In genomic region chr7:48859362-48859761, GRCm38 (mm10) we compare ENCODE assay signal across 30 mouse cellular contexts. TPM values are rescaled to one million over a fixed set of nuclear protein-coding genes. Genes with fewer than 3 reads are reported as not detected.
DNase-seq lines count a peak whose midpoint lies in the region; ATAC-seq and TF ChIP-seq lines count a peak whose summit lies in the region.
"Had no signal": no experiment of that assay in that cellular context is flagged by ENCODE, and none has a peak within 500 bp of the region (broad histone marks: within the 10 kb centered on the region; RNA-seq: fewer than 3 reads in every experiment).

No protein-coding gene starts in this region.

- H3K36me3 ChIP-seq in hindbrain, postnatal 0 days (ENCODE audit: insufficient read depth, low read length) = no peaks in the 10 kb centered on the region
- H3K36me3 ChIP-seq: embryonic facial prominence, embryonic 12.5 days; embryonic facial prominence, embryonic 15.5 days; forebrain, embryonic 15.5 days; heart, embryonic 10.5 days; hindbrain, embryonic 12.5 days; hindbrain, embryonic 15.5 days; intestine, embryonic 15.5 days had no signal

- no peak overlapping the region for H3K4me2 ChIP-seq in hindbrain, postnatal 0 days (ENCODE audit: low read depth, low read length)
- H3K4me2 ChIP-seq: embryonic facial prominence, embryonic 12.5 days; embryonic facial prominence, embryonic 15.5 days; forebrain, embryonic 12.5 days; forebrain, embryonic 15.5 days; heart, embryonic 13.5 days; hindbrain, embryonic 12.5 days; hindbrain, embryonic 15.5 days; intestine, embryonic 15.5 days had no signal

- H3K9ac ChIP-seq in hindbrain, postnatal 0 days (replicated peaks; ENCODE audit: low read length) = no peak overlapping the region
- H3K9ac ChIP-seq: embryonic facial prominence, embryonic 12.5 days; embryonic facial prominence, embryonic 15.5 days; forebrain, embryonic 12.5 days; forebrain, embryonic 15.5 days; heart, embryonic 13.5 days; hindbrain, embryonic 12.5 days; hindbrain, embryonic 15.5 days; intestine, embryonic 15.5 days had no signal

- TF ChIP-seq CTCF in hindbrain, postnatal 0 days (IDR thresholded peaks at IDR 0.05; ENCODE audit: low read depth) = no peak

- H3K4me1 ChIP-seq in hindbrain, postnatal 0 days (ENCODE audit: insufficient read depth, low read length) = no peaks in the 10 kb centered on the region
- H3K4me1 ChIP-seq: embryonic facial prominence, embryonic 12.5 days; embryonic facial prominence, embryonic 15.5 days; forebrain, embryonic 12.5 days; forebrain, embryonic 15.5 days; hindbrain, embryonic 12.5 days; hindbrain, embryonic 15.5 days; intestine, embryonic 15.5 days had no signal

- ATAC-seq in hematopoietic stem cell, adult 5-6 weeks (replicated peaks in 1 of 2; ENCODE audit: insufficient read depth in 1 of 2, low FRiP score in 2 of 2, low TSS enrichment in 1 of 2, low read depth in 1 of 2, poor library complexity in 2 of 2, severe bottlenecking in 2 of 2) = peak; percentile 50 to 63
- peak; percentile 56 for ATAC-seq in megakaryocyte progenitor cell, adult 5-6 weeks (replicated peaks; ENCODE audit: poor library complexity)
- no peak for ATAC-seq in hindbrain, postnatal 0 days
- ATAC-seq: forebrain, embryonic 15.5 days; intestine, embryonic 15.5 days had no signal

- 85% methylated on average over 4 of the region's 4 CpGs for WGBS in hindbrain, postnatal 0 days

- peak; percentile 30 for DNase-seq in heart, adult 11 months
- DNase-seq in heart, adult 18-20 months = no peak
- DNase-seq in MEL-GATA-1-ER (ENCODE audit: extremely low read depth, low read depth) = peak; percentile 62
- no peak for DNase-seq in cerebellum, postnatal 25 days
- no peak for DNase-seq in hindbrain, postnatal 0 days (ENCODE audit: low spot score)
- DNase-seq in adrenal gland, postnatal 14 days = no peak
- DNase-seq: adrenal gland, postnatal 10 days; B cell, adult 2 months; cerebellum, adult 11 months; cerebellum, adult 2 months; cerebellum, adult 9-11 months; gastrocnemius, postnatal 10 days; gastrocnemius, postnatal 36 days; heart, adult 2 months; heart, postnatal 14 days; heart, postnatal 4 days; kidney, adult 11 months had no signal

- H3K27me3 ChIP-seq in hindbrain, postnatal 0 days (ENCODE audit: insufficient read depth, low read length) = no peaks in the 10 kb centered on the region
- H3K27me3 ChIP-seq: CH12.LX; embryonic facial prominence, embryonic 12.5 days; embryonic facial prominence, embryonic 15.5 days; forebrain, embryonic 12.5 days; forebrain, embryonic 15.5 days; heart, embryonic 13.5 days; hindbrain, embryonic 12.5 days; hindbrain, embryonic 15.5 days; intestine, embryonic 15.5 days had no signal

- no peak overlapping the region for H3K4me3 ChIP-seq in hindbrain, postnatal 0 days (ENCODE audit: low read length)
- H3K4me3 ChIP-seq: embryonic facial prominence, embryonic 12.5 days; embryonic facial prominence, embryonic 15.5 days; forebrain, embryonic 12.5 days; forebrain, embryonic 15.5 days; heart, adult 2 months; heart, embryonic 10.5 days; heart, embryonic 13.5 days; hindbrain, embryonic 12.5 days; hindbrain, embryonic 15.5 days; intestine, embryonic 15.5 days had no signal

- H3K9me3 ChIP-seq in hindbrain, postnatal 0 days (ENCODE audit: low read length) = no peaks in the 10 kb centered on the region
- H3K9me3 ChIP-seq: embryonic facial prominence, embryonic 12.5 days; embryonic facial prominence, embryonic 15.5 days; forebrain, embryonic 12.5 days; forebrain, embryonic 15.5 days; G1E; heart, embryonic 10.5 days; heart, embryonic 13.5 days; hindbrain, embryonic 12.5 days; hindbrain, embryonic 15.5 days; intestine, embryonic 15.5 days had no signal

- H3K27ac ChIP-seq in hindbrain, postnatal 0 days = no peak overlapping the region
- H3K27ac ChIP-seq: embryonic facial prominence, embryonic 12.5 days; embryonic facial prominence, embryonic 15.5 days; forebrain, embryonic 12.5 days; forebrain, embryonic 15.5 days; heart, adult 2 months; heart, embryonic 10.5 days; heart, embryonic 13.5 days; hindbrain, embryonic 12.5 days; hindbrain, embryonic 15.5 days; intestine, embryonic 15.5 days had no signal

RNA-seq across cellular contexts. Expression of gene Csrp3, which starts 11.5 kb away (rescaled TPM):
- 1,000 to 10,000 TPM; 1,990 to 2,288 TPM for total RNA-seq in heart, adult 18-20 months (2021)
- 2.7 and 4.6 TPM in 2 replicates for total RNA-seq in hematopoietic stem cell, adult 5-6 weeks (2017)
- 4.3 and 5.1 TPM in 2 replicates for total RNA-seq in megakaryocyte progenitor cell, adult 5-6 weeks (2015)
- 2.2 and 4.8 TPM in 2 replicates for total RNA-seq in megakaryocyte progenitor cell, adult 5-6 weeks (2017)
- total RNA-seq in hindbrain, postnatal 0 days (2014; rRNA removed) = not detected in 2 replicates
- polyA plus RNA-seq in hindbrain, postnatal 0 days (2015; fragmentation: Nextera tagmentation; extraction: Ambion mirVana) = not detected in 2 replicates
- total RNA-seq in adrenal gland, postnatal 14 days (2021) = 0.44 TPM in 1 of 2 replicates, not detected in the other
- total RNA-seq: G1E had no signal
- polyA plus RNA-seq: cerebellum, adult 2 months; G1E had no signal

RNA-seq across cellular contexts. Expression of gene E2f8, which starts 22.0 kb away (rescaled TPM):
- total RNA-seq in heart, adult 18-20 months (2021) = under 1 TPM; 0.45 to 0.82 TPM
- total RNA-seq in hematopoietic stem cell, adult 5-6 weeks (2017) = 14.6 and 20.5 TPM in 2 replicates
- total RNA-seq in megakaryocyte progenitor cell, adult 5-6 weeks (2015) = 107 and 115 TPM in 2 replicates
- 29.3 and 30.6 TPM in 2 replicates for total RNA-seq in megakaryocyte progenitor cell, adult 5-6 weeks (2017)
- 2.6 and 4.8 TPM in 2 replicates for total RNA-seq in hindbrain, postnatal 0 days (2014; rRNA removed)
- polyA plus RNA-seq in hindbrain, postnatal 0 days (2015; fragmentation: Nextera tagmentation; extraction: Ambion mirVana) = 1.8 and 2.0 TPM in 2 replicates
- total RNA-seq in adrenal gland, postnatal 14 days (2021) = 5.9 and 10.4 TPM in 2 replicates

RNA-seq across cellular contexts. Expression of gene Nav2, which starts 49.2 kb away (rescaled TPM):
- 10 to 100 TPM; 35.5 to 45.2 TPM for total RNA-seq in heart, adult 18-20 months (2021)
- total RNA-seq in hematopoietic stem cell, adult 5-6 weeks (2017) = 7.2 and 7.4 TPM in 2 replicates
- 21.7 and 27.0 TPM in 2 replicates for total RNA-seq in megakaryocyte progenitor cell, adult 5-6 weeks (2015)
- 16.4 TPM in 2 replicates for total RNA-seq in megakaryocyte progenitor cell, adult 5-6 weeks (2017)
- total RNA-seq in hindbrain, postnatal 0 days (2014; rRNA removed) = 61.9 and 64.7 TPM in 2 replicates
- polyA plus RNA-seq in hindbrain, postnatal 0 days (2015; fragmentation: Nextera tagmentation; extraction: Ambion mirVana) = 20.1 and 22.1 TPM in 2 replicates
- total RNA-seq in adrenal gland, postnatal 14 days (2021) = 13.0 and 14.2 TPM in 2 replicates
- polyA plus RNA-seq: G1E had no signal

Comparison
In these comparisons a context has a peak if more than half of its experiments do, and no peak if none do; other contexts are left out.
1. DNase-seq: peak in heart, adult 11 months (single experiment) and MEL-GATA-1-ER (single experiment); none in heart, adult 18-20 months (0 of 2), cerebellum, postnatal 25 days (0 of 2), hindbrain, postnatal 0 days (single experiment) and adrenal gland, postnatal 14 days (single experiment).
2. RNA of gene Csrp3, which starts 11.5 kb away (total RNA-seq): 1,990 to 2,288 TPM in heart, adult 18-20 months; 2.7 to 4.6 TPM in hematopoietic stem cell, adult 5-6 weeks, 2.2 to 5.1 TPM in megakaryocyte progenitor cell, adult 5-6 weeks, 0.44 TPM in adrenal gland, postnatal 14 days and not detected in hindbrain, postnatal 0 days; every median in the first group is over 100 times any median in the second.